Mouse (Mus musculus) Muller cell, postnatal 12 days (primary cell): ENCODE measurements at regions not wholly inside any gene's neighbourhood (a gene's known extent, or its start where the extent isn't known, plus 50 kb on each side); places are given as distances from the start of the nearest gene placed in this dataset.
A peak's percentile ranks its signal among the peaks of the same experiment; 100 is the strongest.

Experiments used
- DNase-seq: peaks from one replicate; pipeline ENCODE4 v3.0.0-alpha.2; 2015; ENCODE audit errors: inconsistent ontology term

DNA sequence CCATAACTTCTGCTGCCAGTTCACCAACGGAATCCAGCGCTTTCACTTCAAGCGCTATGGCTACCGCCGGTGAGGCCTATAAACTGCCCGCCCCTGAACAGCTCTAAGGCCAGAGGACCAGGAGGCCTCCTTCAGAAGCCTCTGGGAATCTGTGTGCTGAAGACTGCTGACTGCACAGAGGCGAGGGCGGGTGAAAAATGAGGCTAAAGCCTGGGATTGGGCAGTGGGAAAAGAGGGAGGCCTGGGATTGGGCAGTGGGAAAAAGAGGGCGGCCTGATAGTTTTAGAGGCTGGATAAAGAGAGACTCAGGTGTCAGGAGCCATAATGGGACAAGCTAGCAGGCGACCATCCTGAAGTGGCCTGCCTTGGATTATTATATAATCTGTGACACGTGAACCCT lies 80.8 kb downstream of the Plekhb2 start:
- no peak for DNase-seq

GRCm38 (mm10) chr1:34943196-34943595 lies 93.4 kb downstream of the Plekhb2 start:
- DNase-seq, result no peak

GRCm38 (mm10) chr1:34961633-34962507 lies 112.1 kb downstream of the Plekhb2 start:
- peak; percentile 22 for DNase-seq

GRCm38 (mm10) chr1:34962508-34962885 lies 112.7 kb downstream of the Plekhb2 start:
- DNase-seq, result no peak

- no peak for DNase-seq
Measured at GRCm38 (mm10) chr1:34974801-34975200, 125.0 kb downstream of the Plekhb2 start.

DNA sequence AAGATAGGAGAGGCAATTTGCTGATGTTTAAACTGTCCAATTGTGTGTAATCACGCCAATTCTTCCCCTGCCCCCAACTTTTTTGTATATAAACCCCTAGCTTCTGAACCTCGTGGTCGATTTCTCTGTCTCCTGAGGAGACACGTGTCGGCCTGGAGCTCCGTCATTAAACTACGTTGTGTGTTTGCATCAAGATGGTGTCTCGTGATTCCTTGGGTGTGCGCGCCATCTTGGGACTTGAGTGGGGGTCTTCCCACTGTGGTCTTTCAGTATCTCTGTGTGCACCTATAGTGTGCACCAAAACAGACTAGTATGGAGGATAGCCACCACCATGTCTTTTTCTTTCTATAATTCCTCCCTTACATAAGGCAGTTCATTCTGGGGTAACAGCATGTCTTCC lies 128.4 kb downstream of the Plekhb2 start:
- no peak for DNase-seq

DNA sequence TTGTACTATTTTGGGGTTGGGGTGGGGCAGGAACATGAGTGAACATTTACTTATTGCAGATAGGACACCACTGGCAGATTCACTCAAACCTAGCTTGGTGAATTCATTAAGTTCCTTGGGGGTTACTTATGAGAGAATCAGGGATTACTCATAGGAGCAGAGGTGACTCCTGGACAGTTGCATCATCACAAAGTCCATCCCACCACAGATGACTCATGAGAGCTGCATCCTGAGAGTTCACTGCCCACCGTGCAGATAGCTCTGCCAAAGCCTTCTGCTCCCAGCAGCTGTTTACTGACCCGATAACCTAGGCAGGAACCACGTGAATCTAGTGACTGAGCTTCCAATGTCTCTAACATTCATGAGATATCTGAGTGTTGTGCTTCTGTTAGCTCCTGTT lies 129.6 kb downstream of the Plekhb2 start:
- DNase-seq, result peak; percentile 67

DNA sequence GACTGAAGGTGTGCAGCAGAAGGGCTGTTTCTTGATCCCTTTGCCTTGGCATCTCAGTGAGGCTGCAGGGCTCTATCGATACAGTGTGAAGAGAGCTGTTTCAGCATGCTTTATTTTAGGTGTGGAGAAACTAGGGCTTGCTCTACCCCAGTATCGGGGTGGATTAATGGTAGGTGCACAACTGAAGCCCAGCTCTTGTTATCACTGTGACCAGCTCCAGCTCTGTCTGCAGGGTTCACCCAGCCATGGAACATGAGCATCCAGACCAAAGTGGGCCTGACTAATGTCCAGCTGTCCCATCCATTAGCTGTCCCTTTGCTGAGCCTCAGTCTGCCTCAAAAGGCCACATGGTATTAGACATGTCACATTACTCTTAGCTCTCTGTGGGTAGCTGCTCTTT lies 132.2 kb downstream of the Plekhb2 start:
- no peak for DNase-seq

- no peak for DNase-seq
Measured at GRCm38 (mm10) chr1:34982966-34983365, 133.2 kb downstream of the Plekhb2 start.

GRCm38 (mm10) chr1:34986861-34987260 lies 137.1 kb downstream of the Plekhb2 start:
- no peak for DNase-seq

- DNase-seq, result no peak
Measured at GRCm38 (mm10) chr1:34987650-34988221, 138.0 kb downstream of the Plekhb2 start.

DNA sequence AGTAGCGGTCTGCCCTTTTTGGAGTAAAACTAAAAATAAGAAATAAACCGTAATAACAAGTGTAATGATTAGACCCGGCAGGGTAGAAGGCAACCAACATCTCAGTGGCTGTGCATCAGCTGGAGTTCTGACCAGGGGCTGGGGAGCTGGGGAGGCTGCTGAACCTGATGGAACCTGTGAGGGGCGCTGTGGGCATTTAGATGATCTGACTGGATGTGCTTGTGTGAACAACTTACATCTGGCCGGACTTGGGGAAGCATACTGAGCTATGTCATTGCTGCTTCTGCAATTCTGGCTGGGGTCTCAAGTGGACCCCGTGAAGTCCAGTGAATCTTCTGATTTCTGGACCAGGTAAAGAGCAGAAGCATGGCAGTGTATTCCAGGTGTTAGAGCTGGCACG lies 138.4 kb downstream of the Plekhb2 start:
- no peak for DNase-seq

- DNase-seq, result no peak
Measured at GRCm38 (mm10) chr1:35000801-35001200, 151.0 kb downstream of the Plekhb2 start.

DNA sequence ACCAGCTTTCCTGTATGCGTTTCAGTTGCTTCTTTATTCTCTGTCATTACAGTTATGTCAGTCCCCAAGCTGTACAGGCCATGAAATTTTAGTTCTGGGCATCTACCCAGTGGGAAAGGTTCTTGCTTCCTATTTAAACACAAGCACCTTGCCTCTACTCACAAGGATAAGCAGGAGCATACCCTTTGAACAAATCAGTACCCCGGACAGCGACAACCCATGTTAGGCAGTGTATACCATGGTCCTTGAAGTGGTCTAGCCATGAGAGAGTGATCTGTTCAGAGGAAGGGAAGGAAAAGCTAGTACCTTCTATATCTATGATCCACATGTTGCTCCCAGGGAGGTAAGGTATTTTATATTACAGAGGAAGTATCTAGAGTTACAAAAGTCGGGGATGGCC lies 167.7 kb downstream of the Plekhb2 start:
- DNase-seq, result peak; percentile 26

GRCm38 (mm10) chr1:35032619-35033018 lies 182.8 kb downstream of the Plekhb2 start:
- DNase-seq, result peak; percentile 16

DNA sequence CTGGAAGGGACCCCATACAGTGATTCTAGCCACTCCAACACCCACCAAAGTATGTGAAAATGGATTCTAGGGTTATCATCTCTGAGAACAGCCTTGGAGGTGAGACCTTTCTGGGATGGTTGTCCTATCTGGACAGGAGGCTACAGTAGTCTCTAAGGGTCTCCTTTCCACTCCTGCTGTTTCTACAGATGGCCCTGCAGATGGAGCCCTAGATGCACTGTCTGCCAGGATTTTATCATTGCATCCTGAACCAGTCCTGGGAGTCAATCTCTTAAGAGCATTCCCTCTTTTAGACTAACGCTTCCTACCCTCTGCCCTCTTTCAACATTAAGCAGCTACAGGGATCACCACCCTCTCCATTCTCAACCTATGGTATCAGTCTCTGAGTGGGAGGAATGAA lies 223.0 kb downstream of the Plekhb2 start:
- DNase-seq, result no peak

DNA sequence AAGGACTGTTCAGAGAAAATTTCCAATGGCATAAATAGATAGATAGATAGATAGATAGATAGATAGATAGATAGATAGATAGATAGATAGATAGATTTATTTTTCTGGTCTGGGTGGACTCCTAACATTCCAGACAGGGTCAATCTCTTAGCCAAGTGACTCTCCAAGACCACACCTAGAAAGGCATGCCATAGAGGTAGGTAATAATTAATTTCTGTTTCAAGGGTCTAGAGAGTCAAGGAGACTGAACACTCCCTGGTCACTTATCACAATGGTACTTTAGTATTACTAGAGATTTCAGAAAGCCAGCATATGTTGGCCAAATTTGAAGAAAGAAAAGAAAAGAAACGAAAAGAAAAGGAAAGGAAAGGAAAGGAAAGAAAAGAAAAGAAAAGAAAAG lies 245.1 kb downstream of the Plekhb2 start:
- DNase-seq, result no peak

DNA sequence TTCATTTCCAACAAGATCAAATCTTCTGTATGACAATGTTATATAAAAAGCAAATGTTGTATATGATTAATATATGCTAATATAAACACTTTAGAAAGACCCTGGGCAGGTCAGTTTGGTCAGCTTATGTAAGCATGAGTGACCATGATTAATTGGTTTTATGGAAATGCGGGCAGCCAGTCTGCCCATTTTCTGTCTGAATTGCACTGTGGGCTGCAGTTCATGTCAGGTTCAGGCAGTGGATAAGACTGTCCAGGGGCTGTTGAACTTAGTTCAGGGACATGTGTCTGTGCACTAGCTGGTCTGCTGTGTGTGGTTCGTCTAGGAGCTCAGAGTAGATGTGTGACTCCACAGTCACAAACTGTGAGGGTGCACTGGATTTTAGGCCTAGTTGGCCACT lies 246.0 kb downstream of the Plekhb2 start:
- DNase-seq, result peak; percentile 32

DNA sequence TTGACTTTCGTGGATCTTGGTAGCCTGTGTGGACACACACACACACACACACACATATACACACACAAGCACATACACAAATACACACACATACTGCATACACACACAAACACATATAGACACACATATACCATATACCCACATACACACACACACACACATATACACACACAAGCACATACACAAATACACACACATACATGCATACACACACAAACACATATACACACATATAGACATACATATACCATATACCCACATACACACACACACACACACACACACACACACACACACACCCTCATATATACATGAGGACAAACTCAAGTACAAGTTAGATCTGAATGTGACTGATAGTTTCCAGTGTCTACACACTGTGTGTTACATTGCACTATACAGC lies 256.9 kb downstream of the Plekhb2 start:
- no peak for DNase-seq

DNA sequence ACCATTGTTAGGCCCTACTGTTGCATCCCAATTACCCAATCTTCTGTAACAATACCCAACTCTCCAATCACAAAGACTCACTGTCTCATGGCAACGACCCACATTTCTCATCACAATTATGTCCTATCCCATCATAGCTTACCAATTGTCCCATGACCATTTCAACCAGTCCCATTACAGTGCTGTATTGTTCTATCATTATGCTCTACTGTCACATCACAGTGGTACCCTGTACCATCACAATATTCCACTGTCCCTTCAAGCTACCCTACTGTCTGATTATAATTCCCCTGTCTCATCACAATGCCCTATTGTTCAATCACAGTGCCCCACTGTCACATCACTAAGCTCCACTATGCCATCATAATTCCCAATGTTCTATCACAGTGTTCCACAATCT lies 260.0 kb downstream of the Plekhb2 start:
- peak; percentile 53 for DNase-seq

- no peak for DNase-seq
Measured at GRCm38 (mm10) chr1:35115521-35115920, 265.7 kb downstream of the Plekhb2 start.

GRCm38 (mm10) chr1:35137907-35138306 lies 288.1 kb downstream of the Plekhb2 start:
- no peak for DNase-seq

- no peak for DNase-seq
Measured at GRCm38 (mm10) chr1:35149036-35149435, 299.3 kb downstream of the Plekhb2 start.
